Mouse (Mus musculus) limb, embryonic 14.5 days (tissue): ENCODE data around the gene Nepro. TPM values are rescaled to one million over a fixed set of nuclear protein-coding genes. Genes with fewer than 3 reads are reported as not detected.

Source experiments
- ATAC-seq: fragments of 200-750 bp; cut with Nextera tagmentation; 2 replicates; pipeline ENCODE4 v1.8.0; 2017; ENCODE audit warnings: low read depth, moderate number of reproducible peaks, moderate TSS enrichment; ENCODE audit not compliant: low FRiP score
- DNase-seq: peaks from one replicate; pipeline ENCODE4 v3.0.0-alpha.2; 2015; ENCODE audit warnings: low spot score
- H3K27ac ChIP-seq: fragments of 300-500 bp; sonication (generic); replicated peaks from 2 replicates; pipeline ENCODE4 v1.5.1; 2014; ENCODE audit warnings: low read depth, mild to moderate bottlenecking, low read length, moderate library complexity, mixed read lengths
- H3K27me3 ChIP-seq: fragments of 300-500 bp; sonication (generic); 2 replicates; pipeline ENCODE4 v1.6.1; 2014; ENCODE audit warnings: low read length, mixed read lengths; ENCODE audit not compliant: control insufficient read depth, insufficient read depth
- H3K36me3 ChIP-seq: fragments of 300-500 bp; sonication (generic); 2 replicates; pipeline ENCODE4 v1.6.1; 2014; ENCODE audit warnings: mild to moderate bottlenecking, low read length, moderate library complexity, mixed read lengths; ENCODE audit not compliant: control insufficient read depth, insufficient read depth
- H3K4me1 ChIP-seq: fragments of 300-500 bp; sonication (generic); 2 replicates; pipeline ENCODE4 v1.6.1; 2014; ENCODE audit warnings: antibody characterized with exemption, low read length, mixed read lengths; ENCODE audit not compliant: control insufficient read depth, insufficient read depth
- H3K4me2 ChIP-seq: fragments of 300-500 bp; sonication (generic); replicated peaks from 2 replicates; pipeline ENCODE4 v1.6.1; 2014; ENCODE audit warnings: low read depth, mild to moderate bottlenecking, low read length, moderate library complexity; ENCODE audit not compliant: severe bottlenecking
- H3K4me3 ChIP-seq: fragments of 300-500 bp; sonication (generic); replicated peaks from 2 replicates; pipeline ENCODE4 v1.5.1; 2014; ENCODE audit warnings: low read length
- H3K9ac ChIP-seq: fragments of 300-500 bp; sonication (generic); 2 replicates; pipeline ENCODE4 v1.6.1; 2014; ENCODE audit warnings: mild to moderate bottlenecking, low read depth, low read length, moderate library complexity; ENCODE audit not compliant: severe bottlenecking
- H3K9me3 ChIP-seq: fragments of 300-500 bp; sonication (generic); 2 replicates; pipeline ENCODE4 v1.6.1; 2016; ENCODE audit warnings: low read length; ENCODE audit not compliant: control insufficient read depth
- POLR2A ChIP-seq: fragments of 200-500 bp; IDR thresholded peaks from 2 replicates; pipeline ENCODE4 v1.8.0; 2012; ENCODE audit warnings: inconsistent platforms, mild to moderate bottlenecking, moderate library complexity, borderline replicate concordance; ENCODE audit not compliant: insufficient read depth, insufficient read length; ENCODE audit errors: extremely low read depth
- WGBS: fragments of 180-500 bp; shearing (Covaris S2); extraction: QIAGEN DNeasy Blood & Tissue Kit; methylation state at CpG from one replicate; pipeline ENCODE4 v1.1.7; 2014; 5-methylcytosine and 5-hydroxymethylcytosine counted together
- polyA plus RNA-seq, 2 experiments: library from polyadenylated mRNA; depleted of rRNA in 1 of 2; stranded (reverse) in 1 of 2; unstranded in 1 of 2; fragments of >200 nt; fragmentation: Nextera tagmentation in 1 of 2; extraction: Ambion mirVana in 1 of 2; gene quantifications; 2 replicates each; pipeline versions ENCODE4 v1.2.1 to v1.2.3; 2012 to 2014

Nepro gene
- polyA plus RNA-seq, 2 experiments = 8.1 to 13.0 TPM

- Histone ChIP-seq H3K4me1 (no peaks in the 10 kb centered on the region), H3K27ac (no peak overlapping the region), H3K4me3 (no peak overlapping the region), H3K4me2 (no peak overlapping the region), H3K9ac (no peak overlapping the region), H3K27me3 (no peaks in the 10 kb centered on the region), H3K9me3 (no peaks in the 10 kb centered on the region), H3K36me3 (peaks cover 89% of the 10 kb centered on the region)
- TF ChIP-seq POLR2A = no peak
- 93% methylated on average over 5 of the region's 5 CpGs for WGBS
- ATAC-seq = no peak
- no peak for DNase-seq
Observed at GRCm38 (mm10) chr16:44735676-44736075, 11.6 kb downstream of the Nepro start.

GRCm38 (mm10) chr16:44736118-44736517, 12.0 kb downstream of the Nepro start:
- Histone ChIP-seq H3K36me3 (peaks cover 84% of the 10 kb centered on the region), H3K9ac (no peak overlapping the region), H3K4me1 (no peaks in the 10 kb centered on the region), H3K27ac (no peak overlapping the region), H3K9me3 (no peaks in the 10 kb centered on the region), H3K27me3 (no peaks in the 10 kb centered on the region), H3K4me2 (no peak overlapping the region), H3K4me3 (no peak overlapping the region)
- WGBS = 82% methylated on average over 4 of the region's 4 CpGs
- TF ChIP-seq POLR2A = no peak
- ATAC-seq (no peak), DNase-seq (no peak)

- 100% methylated on average over 1 of the region's 1 CpGs for WGBS
- Histone ChIP-seq H3K4me2 (no peak overlapping the region), H3K4me3 (no peak overlapping the region), H3K27ac (no peak overlapping the region), H3K9ac (no peak overlapping the region), H3K36me3 (peaks cover 33% of the 10 kb centered on the region), H3K4me1 (peaks cover 8% of the 10 kb centered on the region; the same call in 1 of the 2 replicates), H3K9me3 (no peaks in the 10 kb centered on the region), H3K27me3 (no peaks in the 10 kb centered on the region)
- ATAC-seq = no peak
- no peak for TF ChIP-seq POLR2A
- DNase-seq = no peak
Observed at GRCm38 (mm10) chr16:44742753-44743152, 18.7 kb downstream of the Nepro start.

DNA sequence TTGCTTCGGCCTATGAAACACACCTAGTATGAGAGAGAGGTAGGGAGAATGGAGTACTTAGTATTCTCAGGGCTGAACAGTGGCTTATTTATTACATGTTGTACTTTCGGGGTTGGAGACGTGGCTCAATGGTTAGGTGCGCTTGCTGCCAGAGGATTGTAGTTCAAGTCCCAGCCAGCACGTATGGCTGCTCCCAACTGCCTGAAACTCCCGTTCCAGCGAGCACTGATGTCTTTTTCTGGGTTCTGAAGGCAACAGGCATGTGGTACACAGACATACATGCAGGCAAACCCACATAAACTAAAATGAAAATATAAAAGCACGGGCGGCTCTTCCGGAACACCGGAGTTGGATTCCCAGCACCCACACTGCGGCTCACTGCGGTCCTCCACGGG, 21.4 kb downstream of the Nepro start:
- peak overlapping the region; percentile 73 for H3K9ac ChIP-seq
- peaks cover 13% of the 10 kb centered on the region for H3K36me3 ChIP-seq
- no peak for DNase-seq
- no peaks in the 10 kb centered on the region for H3K27me3 ChIP-seq
- H3K9me3 ChIP-seq = no peaks in the 10 kb centered on the region
- no peak for TF ChIP-seq POLR2A
- peak overlapping the region; percentile 70 for H3K4me2 ChIP-seq
- no peak; the same call in 1 of the 2 replicates for ATAC-seq
- H3K27ac ChIP-seq = peak overlapping the region; percentile 91
- H3K4me1 ChIP-seq = peaks cover 8% of the 10 kb centered on the region; the same call in 1 of the 2 replicates
- H3K4me3 ChIP-seq = peak overlapping the region; percentile 59
- 6% methylated on average over 14 of the region's 14 CpGs for WGBS

GRCm38 (mm10) chr16:44745866-44746562, 21.9 kb downstream of the Nepro start, which contains the start of gene Gtpbp8:
Gene Gtpbp8 (minus strand): TSS chr16:44746363.
- peak; percentile 96 for DNase-seq
- no peaks in the 10 kb centered on the region for H3K9me3 ChIP-seq
- peak within 1 kb of the TSS; percentile 91 for H3K27ac ChIP-seq
- peaks cover 13% of the 10 kb centered on the region for H3K36me3 ChIP-seq
- peak; percentile 62; the same call in 1 of the 2 replicates for TF ChIP-seq POLR2A
- peaks cover 8% of the 10 kb centered on the region; the same call in 1 of the 2 replicates for H3K4me1 ChIP-seq
- no peaks in the 10 kb centered on the region for H3K27me3 ChIP-seq
- peak within 1 kb of the TSS; percentile 73 for H3K9ac ChIP-seq
- ATAC-seq = peak; percentile 94
- WGBS = under 1% methylated on average over 40 of the region's 47 CpGs
- peak within 1 kb of the TSS; percentile 70 for H3K4me2 ChIP-seq
- H3K4me3 ChIP-seq = peak within 1 kb of the TSS; percentile 59

- H3K4me2 ChIP-seq = no peak overlapping the region
- 53% methylated on average over 3 of the region's 3 CpGs for WGBS
- H3K4me3 ChIP-seq = no peak overlapping the region
Observed at GRCm38 (mm10) chr16:44748007-44748406, 23.9 kb downstream of the Nepro start.

More at GRCm38 (mm10) chr16:44748007-44748406, 23.9 kb downstream of the Nepro start:
- no peak overlapping the region for H3K27ac ChIP-seq
- ATAC-seq (no peak), DNase-seq (no peak)
- H3K9ac ChIP-seq = no peak overlapping the region
- no peak for TF ChIP-seq POLR2A
- no peaks in the 10 kb centered on the region for H3K27me3 ChIP-seq
- H3K36me3 ChIP-seq = no peaks in the 10 kb centered on the region
- peaks cover 8% of the 10 kb centered on the region; the same call in 1 of the 2 replicates for H3K4me1 ChIP-seq
- H3K9me3 ChIP-seq = no peaks in the 10 kb centered on the region
